Mouse (Mus musculus): Measurements from ENCODE around the gene Cox8b.
"Not testable (repeated sequence)": the region's sequence is repeated elsewhere in the genome, so short reads cannot be mapped to it uniquely, and the experiment has no call there.

Cox8b gene

GRCm38 (mm10) chr7:140912846-140913482 lies 12.7 kb upstream of the Cox8b start:
- peak; percentile 60 for DNase-seq

- DNase-seq, result no peak
Observed at GRCm38 (mm10) chr7:140912293-140912692, 12.0 kb upstream of the Cox8b start.

- DNase-seq, result peak; percentile 90
Observed at GRCm38 (mm10) chr7:140908634-140909107, 8.4 kb upstream of the Cox8b start.

- DNase-seq, result no peak
Observed at GRCm38 (mm10) chr7:140908181-140908580, 7.9 kb upstream of the Cox8b start.

GRCm38 (mm10) chr7:140907697-140908096 lies 7.5 kb upstream of the Cox8b start:
- DNase-seq, result no peak

GRCm38 (mm10) chr7:140907131-140907530 lies 6.9 kb upstream of the Cox8b start:
- no peak for DNase-seq

- peak; percentile 63 for DNase-seq
Observed at GRCm38 (mm10) chr7:140905642-140906081, 5.4 kb upstream of the Cox8b start.

GRCm38 (mm10) chr7:140903212-140903611 lies 3.0 kb upstream of the Cox8b start:
- peak; percentile 80 for DNase-seq

- DNase-seq, result no peak
Observed at GRCm38 (mm10) chr7:140902036-140902875, 2.0 kb upstream of the Cox8b start.

GRCm38 (mm10) chr7:140899121-140899520 lies 1.1 kb downstream of the Cox8b start:
- no peak for DNase-seq

GRCm38 (mm10) chr7:140897863-140898262 lies 2.4 kb downstream of the Cox8b start:
- no peak for DNase-seq

GRCm38 (mm10) chr7:140894611-140895010 lies 5.6 kb downstream of the Cox8b start:
- peak; percentile 49 for DNase-seq

GRCm38 (mm10) chr7:140894031-140894430 lies 6.2 kb downstream of the Cox8b start:
- no peak for DNase-seq

- DNase-seq, result not testable (repeated sequence)
Observed at GRCm38 (mm10) chr7:140890636-140891035, 9.6 kb downstream of the Cox8b start.

GRCm38 (mm10) chr7:140882469-140882803 lies 17.8 kb downstream of the Cox8b start:
- no peak for DNase-seq

- DNase-seq, result peak; percentile 93
Observed at GRCm38 (mm10) chr7:140881696-140882468, 18.4 kb downstream of the Cox8b start, which contains the start of the genes Psmd13 and Sirt3. Gene Psmd13 (plus strand): TSS chr7:140881968. Gene Sirt3 (minus strand): TSS chr7:140882309.

GRCm38 (mm10) chr7:140880865-140881515 lies 19.3 kb downstream of the Cox8b start:
- DNase-seq, result peak; percentile 45

GRCm38 (mm10) chr7:140880419-140880818 lies 19.8 kb downstream of the Cox8b start:
- peak; percentile 61 for DNase-seq

GRCm38 (mm10) chr7:140879355-140879754 lies 20.9 kb downstream of the Cox8b start:
- DNase-seq, result no peak

GRCm38 (mm10) chr7:140877364-140877763 lies 22.9 kb downstream of the Cox8b start:
- no peak for DNase-seq

GRCm38 (mm10) chr7:140874224-140874623 lies 26.0 kb downstream of the Cox8b start:
- no peak for DNase-seq

- no peak for DNase-seq
Observed at GRCm38 (mm10) chr7:140864761-140865160, 35.5 kb downstream of the Cox8b start.

- DNase-seq, result no peak
Observed at GRCm38 (mm10) chr7:140860728-140861127, 39.5 kb downstream of the Cox8b start.
